Mouse (Mus musculus) brain, embryonic 14.5 days (tissue): ENCODE results near the gene Lrig2. TPM values are rescaled to one million over a fixed set of nuclear protein-coding genes. Genes with fewer than 3 reads are reported as not detected.

Source experiments
- DNase-seq: peaks from one replicate; pipeline ENCODE4 v3.0.0-alpha.2; 2011; ENCODE audit warnings: low read depth
- CTCF ChIP-seq: fragments of 200-500 bp; IDR thresholded peaks from 2 replicates; pipeline ENCODE4 v1.5.1; 2012; ENCODE audit warnings: inconsistent platforms, mild to moderate bottlenecking, moderate library complexity, borderline replicate concordance; ENCODE audit not compliant: insufficient read depth, insufficient read length; ENCODE audit errors: extremely low read depth
- POLR2A ChIP-seq: fragments of 200-500 bp; IDR thresholded peaks from 2 replicates; pipeline ENCODE4 v1.6.1; 2012; ENCODE audit warnings: mild to moderate bottlenecking, inconsistent platforms, borderline replicate concordance; ENCODE audit not compliant: poor library complexity, insufficient read depth, insufficient read length, severe bottlenecking; ENCODE audit errors: extremely low read depth
- polyA plus RNA-seq: library from polyadenylated mRNA; depleted of rRNA; stranded (reverse); fragments of >200 nt; gene quantifications from 2 replicates; pipeline ENCODE4 v1.2.3, GENCODE M21; 2012

Gene Lrig2
- polyA plus RNA-seq, 1 experiment: 30.3 TPM

- TF ChIP-seq POLR2A: no peak
- TF ChIP-seq CTCF: no peak
- no peak for DNase-seq
Measured at GRCm38 (mm10) chr3:104420929-104421328, 90.8 kb downstream of the Lrig2 start.

GRCm38 (mm10) chr3:104419990-104420389 lies 91.7 kb downstream of the Lrig2 start:
- TF ChIP-seq CTCF (no peak), POLR2A (no peak)
- no peak for DNase-seq

- no peak for DNase-seq
- TF ChIP-seq POLR2A (no peak), CTCF (no peak)
Measured at GRCm38 (mm10) chr3:104416806-104417205, 94.9 kb downstream of the Lrig2 start.

- TF ChIP-seq POLR2A: no peak
- no peak for TF ChIP-seq CTCF
- DNase-seq: no peak
Measured at GRCm38 (mm10) chr3:104412482-104412881, 99.2 kb downstream of the Lrig2 start.

- TF ChIP-seq CTCF: no peak
- TF ChIP-seq POLR2A: no peak
- peak; percentile 23 for DNase-seq
Measured at GRCm38 (mm10) chr3:104407506-104407905, 104.2 kb downstream of the Lrig2 start.

GRCm38 (mm10) chr3:104403582-104403981 lies 108.1 kb downstream of the Lrig2 start:
- TF ChIP-seq POLR2A (no peak), CTCF (no peak)
- DNase-seq: no peak

GRCm38 (mm10) chr3:104401176-104401575 lies 110.5 kb downstream of the Lrig2 start:
- TF ChIP-seq CTCF (no peak), POLR2A (no peak)

GRCm38 (mm10) chr3:104400126-104400525 lies 111.6 kb downstream of the Lrig2 start:
- DNase-seq: no peak
- no peak for TF ChIP-seq POLR2A

More at GRCm38 (mm10) chr3:104401176-104401575, 110.5 kb downstream of the Lrig2 start:
- no peak for DNase-seq

GRCm38 (mm10) chr3:104399296-104400045 lies 112.2 kb downstream of the Lrig2 start:
- DNase-seq: peak; percentile 52
- TF ChIP-seq POLR2A: no peak
- no peak for TF ChIP-seq CTCF

GRCm38 (mm10) chr3:104397316-104397715 lies 114.4 kb downstream of the Lrig2 start:
- TF ChIP-seq CTCF (no peak), POLR2A (no peak)
- no peak for DNase-seq

GRCm38 (mm10) chr3:104396736-104397081 lies 115.0 kb downstream of the Lrig2 start:
- no peak for DNase-seq
- TF ChIP-seq CTCF (no peak), POLR2A (no peak)

- DNase-seq: peak; percentile 67
- no peak for TF ChIP-seq CTCF
- TF ChIP-seq POLR2A: no peak
Measured at GRCm38 (mm10) chr3:104396067-104396735, 115.5 kb downstream of the Lrig2 start.
